Mouse (Mus musculus) E14TG2a.4 (cell line): Measurements from ENCODE around the gene Pfdn6.
"Not testable (repeated sequence)": the region's sequence is repeated elsewhere in the genome, so short reads cannot be mapped to it uniquely, and the experiment has no call there.

Source experiments
- H3K27me3 ChIP-seq: 2 replicates; pipeline ENCODE4 v1.6.1; 2014; ENCODE audit warnings: low read length, control low read depth; ENCODE audit not compliant: insufficient read depth
- H3K36me3 ChIP-seq: 2 replicates; pipeline ENCODE4 v1.6.1; 2014; ENCODE audit warnings: low read length, control low read depth; ENCODE audit not compliant: insufficient read depth
- H3K4me1 ChIP-seq: replicated peaks from 2 replicates; pipeline ENCODE4 v1.6.1; 2014; ENCODE audit warnings: low read depth, low read length, control low read depth
- H3K4me3 ChIP-seq: replicated peaks from 2 replicates; pipeline ENCODE4 v1.5.1; 2014; ENCODE audit warnings: mild to moderate bottlenecking, low read length
- H3K9me3 ChIP-seq: 2 replicates; pipeline ENCODE4 v1.6.1; 2014; ENCODE audit warnings: low read length, control low read depth
- CTCF ChIP-seq: conservative IDR thresholded peaks from 2 replicates; pipeline ENCODE4 v1.5.1; 2014; ENCODE audit warnings: low read length
- NANOG ChIP-seq: IDR thresholded peaks from 2 replicates; pipeline ENCODE4 v1.6.1; 2014; ENCODE audit warnings: borderline replicate concordance, low read length, mixed read lengths

Pfdn6 gene

GRCm38 (mm10) chr17:33890533-33891059 lies 49.5 kb downstream of the Pfdn6 start, which contains the start of gene Kifc1:
TSS of gene Kifc1 (minus strand) at chr17:33890661.
- Histone ChIP-seq H3K27me3 (no peaks in the 10 kb centered on the region), H3K36me3 (peaks cover 33% of the 10 kb centered on the region), H3K4me1 (peaks cover 73% of the 10 kb centered on the region), H3K4me3 (peak within 1 kb of the TSS; percentile 89), H3K9me3 (no peaks in the 10 kb centered on the region)
- TF ChIP-seq CTCF (peak; percentile 89), NANOG (no peak)

- H3K9me3 ChIP-seq, H3K27me3 ChIP-seq: not testable (repeated sequence)
- H3K4me1 ChIP-seq, result peaks cover 72% of the 10 kb centered on the region
- peak overlapping the region; percentile 89 for H3K4me3 ChIP-seq
- H3K36me3 ChIP-seq, result peaks cover 37% of the 10 kb centered on the region
Observed at GRCm38 (mm10) chr17:33889941-33890532, 50.1 kb downstream of the Pfdn6 start.
